Mouse (Mus musculus) mouse embryonic stem cell (cell line): Measurements from ENCODE around the gene Ifit3.
"Not testable (repeated sequence)": the region's sequence is repeated elsewhere in the genome, so short reads cannot be mapped to it uniquely, and the experiment has no call there.

Experiments used
- in situ Hi-C, 2 experiments: fragments of 300-500 bp; cut with MboI; formaldehyde crosslinking; loops; 1 replicate in 1 of 2; 3 replicates in 1 of 2; pipeline ENCODE4 v1.14.3; 2019 to 2020; ENCODE audit warnings: low sequenced_read_pairs in 2 of 2, low pct_unique_long_range_greater_than_20kb in 1 of 2, mixed read lengths in 1 of 2; ENCODE audit not compliant: unreplicated experiment in 1 of 2

The Ifit3 gene

DNA sequence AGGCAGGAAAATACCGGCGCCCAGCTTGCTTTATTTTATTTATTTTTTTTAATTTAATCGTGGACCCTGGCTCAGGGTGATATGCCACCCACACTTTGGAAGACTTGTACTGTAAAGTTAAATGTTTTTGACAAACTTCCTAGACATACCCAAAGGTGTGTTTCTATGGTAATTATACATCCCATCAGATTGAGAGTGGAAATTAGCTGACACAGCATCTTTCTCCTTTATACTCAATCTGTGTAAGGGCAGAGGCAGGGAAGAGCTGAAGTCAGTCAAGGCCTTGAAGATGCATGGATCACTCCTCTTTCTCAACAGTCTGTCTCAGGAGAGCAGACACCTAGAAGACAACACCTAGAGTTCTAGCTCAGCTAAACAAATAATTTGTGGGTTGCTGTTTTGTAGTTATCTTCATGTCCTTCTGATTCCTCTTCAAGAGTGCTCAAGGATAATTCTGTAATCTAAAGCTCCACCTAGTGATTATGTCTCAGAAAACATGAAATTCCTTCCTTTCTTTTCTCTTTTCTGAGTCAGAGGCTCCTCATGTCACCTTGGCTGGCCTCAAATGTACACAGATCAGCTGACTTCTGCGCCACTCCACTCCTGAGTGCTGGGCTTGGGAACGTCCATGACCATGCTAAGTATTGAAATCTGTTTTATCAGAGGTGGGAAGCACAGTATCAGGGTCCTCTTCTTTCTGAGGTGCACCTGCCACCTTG, 2.6 kb downstream of the Ifit3 start:
- in situ Hi-C loops, result not testable (repeated sequence)

DNA sequence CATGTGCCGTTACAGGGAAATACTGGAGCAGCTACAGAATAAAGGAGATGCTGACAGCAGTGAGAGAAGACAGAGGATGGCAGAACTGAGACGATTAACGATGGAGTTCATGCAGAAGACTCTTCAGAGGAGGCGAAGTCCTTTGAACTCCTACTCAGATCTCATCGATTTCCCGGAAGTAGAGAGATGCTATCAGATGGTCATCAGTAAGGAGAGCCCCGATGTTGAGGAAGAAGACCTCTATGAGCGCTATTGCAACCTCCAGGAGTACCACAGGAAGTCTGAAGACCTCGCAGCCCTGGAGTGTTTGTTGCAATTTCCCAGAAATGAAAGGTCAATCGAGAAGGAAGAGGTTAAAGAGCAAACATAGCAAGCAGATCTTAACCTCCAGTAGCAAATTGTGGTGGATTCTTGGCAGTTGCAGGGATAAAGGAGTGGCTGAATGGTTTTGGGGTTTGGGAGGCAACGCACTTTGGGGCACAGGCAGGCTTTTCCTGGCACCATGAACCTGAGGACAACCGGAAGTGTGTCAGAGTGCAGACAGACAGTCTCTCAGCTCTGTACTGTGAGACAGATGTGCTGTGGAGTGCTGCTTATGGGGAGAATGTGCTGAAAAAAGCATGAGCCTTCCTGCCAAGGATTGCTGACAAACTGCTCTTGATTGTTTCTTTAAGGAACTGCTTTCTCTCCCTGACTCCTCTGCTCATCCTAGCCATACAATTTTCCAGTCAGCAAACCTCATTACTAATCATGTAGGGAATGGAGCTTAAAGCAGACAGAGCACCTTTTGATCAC, 4.8 kb downstream of the Ifit3 start:
- in situ Hi-C loops, result not testable (repeated sequence)

DNA sequence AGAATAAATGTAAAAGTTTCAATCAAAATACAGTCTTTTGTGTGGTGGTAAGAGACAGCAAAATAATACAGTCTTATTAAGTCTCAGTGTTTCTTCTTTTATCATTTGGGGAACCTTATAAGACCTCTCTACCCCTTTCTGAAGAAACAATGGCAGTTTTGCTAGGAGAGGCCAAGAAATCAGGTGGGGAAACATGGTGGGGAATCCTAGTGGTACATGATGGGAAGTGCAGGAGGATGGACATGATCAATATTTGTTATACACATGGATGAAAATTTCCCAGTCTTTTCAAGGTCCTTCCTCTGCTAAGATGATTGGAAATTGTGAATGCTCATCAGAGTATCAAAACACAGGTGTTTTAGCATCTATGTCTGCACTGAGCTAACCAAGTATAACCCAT, 5.6 kb downstream of the Ifit3 start:
- in situ Hi-C loops, result no loop called here

DNA sequence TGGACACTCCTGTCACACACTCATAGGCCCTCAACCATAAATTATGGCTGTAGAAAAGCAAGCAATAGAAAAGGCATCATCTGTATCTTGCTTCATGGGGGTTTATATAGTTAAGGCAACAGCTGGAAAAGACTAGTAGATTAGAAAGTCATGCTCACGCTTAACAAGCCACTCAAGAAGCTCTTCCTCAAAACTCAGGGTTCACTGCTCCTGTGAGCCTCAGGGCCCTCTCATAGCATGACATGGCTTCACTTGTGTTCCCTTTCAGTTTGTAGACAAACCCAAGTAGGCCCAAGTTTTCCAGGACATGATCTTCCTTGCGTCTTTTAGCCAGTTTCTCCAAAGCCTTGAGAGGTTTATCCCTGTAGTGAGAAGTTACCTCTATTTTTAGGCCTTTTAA, 10.1 kb downstream of the Ifit3 start:
- in situ Hi-C loops, result no loop called here

DNA sequence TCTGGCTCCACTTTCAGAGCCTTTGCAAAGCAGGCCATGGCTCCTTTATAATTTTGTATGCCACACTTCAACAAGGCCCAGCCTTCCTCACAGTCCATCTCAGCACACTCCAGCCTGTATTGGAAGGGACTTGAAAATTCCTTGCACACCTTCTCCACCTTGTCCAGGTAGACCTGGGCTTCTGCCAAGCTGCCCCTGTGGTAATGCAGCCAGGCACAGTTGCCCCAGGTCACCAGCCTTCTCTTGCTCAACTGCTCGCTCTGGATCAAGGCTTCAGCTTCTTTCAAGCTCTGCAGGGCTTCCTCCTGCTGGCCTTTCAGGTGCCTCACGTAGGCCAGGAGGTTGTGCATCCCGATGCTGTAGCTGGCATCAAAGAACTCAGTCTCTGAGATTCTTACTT, 11.2 kb downstream of the Ifit3 start:
- in situ Hi-C loops, result not testable (repeated sequence)

DNA sequence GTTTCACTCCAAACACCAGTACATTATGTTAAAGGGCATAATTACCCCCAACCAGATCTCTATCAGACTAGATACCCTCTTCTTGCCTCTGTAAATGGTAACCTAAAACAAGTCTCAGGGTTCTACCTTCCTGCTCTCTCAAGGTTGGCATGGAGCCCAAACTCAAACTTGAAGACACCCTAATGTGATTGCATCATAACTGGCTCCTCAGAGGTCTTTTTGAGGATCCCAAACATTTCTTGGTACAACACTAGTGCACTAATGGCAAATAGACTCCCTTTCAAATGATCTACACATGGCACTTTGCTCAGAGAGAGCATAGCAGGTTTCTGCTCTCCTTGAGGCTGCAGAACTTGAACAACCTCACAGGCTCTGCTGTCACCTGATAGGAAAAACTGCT, 13.5 kb downstream of the Ifit3 start:
- in situ Hi-C loops, result no loop called here

DNA sequence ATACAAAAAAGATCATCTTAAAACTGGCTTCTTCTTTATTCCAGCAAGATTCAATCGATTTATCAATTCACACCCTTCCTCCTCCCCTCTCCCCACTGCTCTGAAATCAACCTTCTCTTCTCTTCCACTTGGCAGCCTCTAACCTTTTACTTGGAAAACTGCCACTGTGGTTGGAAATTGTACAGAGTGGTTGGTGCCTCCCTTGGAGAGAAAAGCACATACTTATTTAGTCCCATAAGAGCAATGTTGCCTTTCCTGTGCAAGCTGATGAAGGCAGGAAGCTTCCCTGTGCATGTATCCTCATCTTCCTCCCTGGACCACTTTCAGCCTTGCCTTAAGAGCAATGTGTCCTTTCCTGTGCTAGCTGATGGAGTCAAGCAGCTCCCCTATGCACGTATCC, 15.0 kb downstream of the Ifit3 start:
- in situ Hi-C loops, result no loop called here

DNA sequence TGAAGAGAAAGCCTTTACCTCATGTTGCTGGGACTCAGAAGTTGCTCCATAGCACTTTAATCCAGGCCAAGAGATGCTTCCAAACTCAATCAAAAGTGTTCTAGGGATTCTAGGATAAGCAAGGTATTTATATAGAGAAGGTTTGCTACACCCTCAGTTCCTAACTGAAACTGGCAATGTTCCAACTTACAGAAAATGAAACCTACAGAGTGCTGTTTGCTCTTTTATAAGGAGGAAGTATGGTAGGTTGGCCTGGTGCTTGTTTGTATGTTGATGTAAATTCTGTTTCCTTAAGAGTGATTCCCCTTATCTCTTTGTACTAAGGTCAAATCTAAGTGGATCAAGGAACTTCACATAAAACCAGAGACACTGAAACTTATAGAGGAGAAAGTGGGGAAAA, 15.9 kb downstream of the Ifit3 start:
- in situ Hi-C loops, result not testable (repeated sequence)

DNA sequence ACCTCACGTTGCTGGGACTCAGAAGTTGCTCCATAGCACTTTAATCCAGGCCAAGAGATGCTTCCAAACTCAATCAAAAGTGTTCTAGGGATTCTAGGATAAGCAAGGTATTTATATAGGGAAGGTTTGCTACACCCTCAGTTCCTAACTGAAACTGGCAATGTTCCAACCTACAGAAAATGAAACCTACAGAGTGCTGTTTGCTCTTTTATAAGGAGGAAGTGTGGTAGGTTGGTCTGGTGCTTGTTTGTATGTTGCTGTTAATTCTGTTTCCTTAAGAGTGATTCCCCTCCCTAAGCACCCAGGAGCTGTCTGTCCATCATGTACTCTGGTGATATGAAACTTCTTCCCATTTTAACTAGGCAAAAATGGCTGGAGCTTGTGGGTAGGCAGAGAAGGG, 18.6 kb downstream of the Ifit3 start, which contains the start of gene Ifit1bl1:
Gene Ifit1bl1, minus strand, starts transcription at position 69 of the 400 bp plus-strand sequence.
- in situ Hi-C loops, result not testable (repeated sequence)

DNA sequence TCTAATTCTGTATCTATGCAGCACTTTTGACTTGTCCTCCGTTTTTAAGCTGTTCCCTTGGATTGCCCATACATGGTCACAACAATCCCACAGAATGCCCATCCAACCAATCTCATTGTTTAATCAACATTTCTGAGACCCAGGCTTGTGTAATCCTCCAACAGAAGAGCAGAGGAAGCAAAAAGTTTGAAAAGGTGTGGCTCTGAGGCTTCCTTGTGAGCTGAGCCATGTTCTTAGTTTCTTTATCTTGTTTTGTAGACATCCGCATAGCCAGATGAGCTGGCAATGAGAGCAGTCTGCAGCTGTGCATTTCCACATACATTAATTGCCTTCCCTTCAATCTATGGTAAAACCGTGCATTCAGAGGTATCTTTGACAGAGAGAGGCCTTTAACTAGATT, 22.1 kb downstream of the Ifit3 start:
- in situ Hi-C loops, result no loop called here

DNA sequence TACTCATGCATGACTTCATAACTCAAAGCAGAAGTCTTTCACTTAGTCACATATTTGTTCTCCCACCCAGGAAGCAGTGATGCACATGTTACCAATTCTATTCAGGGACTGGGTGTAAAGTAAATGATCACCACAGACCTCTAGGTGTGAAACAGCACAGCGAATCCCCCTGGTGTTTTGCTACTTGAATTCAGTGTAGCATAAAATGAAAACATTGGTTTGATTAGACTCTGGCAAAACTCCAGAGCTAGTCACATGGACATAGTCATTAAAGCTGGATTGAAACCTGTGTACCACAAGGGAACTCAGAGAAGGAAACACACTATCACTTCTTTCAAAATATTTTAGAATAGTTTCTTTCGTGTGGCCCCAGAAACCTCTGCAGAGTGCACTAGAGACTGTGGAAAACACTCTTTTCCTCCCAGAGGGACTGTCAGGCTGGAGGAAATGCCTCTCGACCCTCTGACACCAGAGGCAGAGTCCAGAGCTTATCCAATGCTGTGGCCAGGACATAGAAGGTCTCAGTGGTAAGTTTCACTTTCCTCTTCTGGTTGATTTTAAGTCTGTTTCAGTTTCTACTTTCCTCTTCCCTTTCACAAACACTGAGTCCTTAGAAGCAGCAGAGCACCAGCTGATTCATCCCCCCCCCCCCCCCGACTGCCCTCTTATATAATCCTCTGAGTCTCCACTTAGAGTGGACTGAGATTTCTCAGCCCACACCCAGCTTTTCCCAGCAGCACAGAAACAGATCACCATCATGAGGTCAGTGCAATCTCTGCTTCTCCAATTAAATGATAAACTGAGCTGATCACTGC, 24.1 kb downstream of the Ifit3 start, which contains the start of gene Ifit3b:
Gene Ifit3b, plus strand, starts transcription at position 734 of the 815 bp plus-strand sequence.
- in situ Hi-C loops, result not testable (repeated sequence)

DNA sequence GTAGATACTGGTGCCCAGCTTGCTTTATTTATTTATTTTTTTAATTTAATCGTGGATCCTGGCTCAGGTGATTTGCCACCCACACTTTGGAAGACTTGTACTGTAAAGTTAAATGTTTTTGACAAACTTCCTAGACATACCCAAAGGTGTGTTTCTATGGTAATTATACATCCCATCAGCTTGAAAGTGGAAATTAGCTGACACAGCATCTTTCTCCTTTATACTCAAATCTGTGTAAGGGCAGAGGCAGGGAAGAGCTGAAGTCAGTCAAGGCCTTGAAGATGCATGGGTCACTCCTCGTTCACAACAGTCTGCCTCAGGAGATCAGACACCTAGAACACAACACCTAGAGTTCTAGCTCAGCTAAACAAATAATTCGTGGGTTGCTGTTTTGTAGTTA, 26.8 kb downstream of the Ifit3 start:
- in situ Hi-C loops, result not testable (repeated sequence)

DNA sequence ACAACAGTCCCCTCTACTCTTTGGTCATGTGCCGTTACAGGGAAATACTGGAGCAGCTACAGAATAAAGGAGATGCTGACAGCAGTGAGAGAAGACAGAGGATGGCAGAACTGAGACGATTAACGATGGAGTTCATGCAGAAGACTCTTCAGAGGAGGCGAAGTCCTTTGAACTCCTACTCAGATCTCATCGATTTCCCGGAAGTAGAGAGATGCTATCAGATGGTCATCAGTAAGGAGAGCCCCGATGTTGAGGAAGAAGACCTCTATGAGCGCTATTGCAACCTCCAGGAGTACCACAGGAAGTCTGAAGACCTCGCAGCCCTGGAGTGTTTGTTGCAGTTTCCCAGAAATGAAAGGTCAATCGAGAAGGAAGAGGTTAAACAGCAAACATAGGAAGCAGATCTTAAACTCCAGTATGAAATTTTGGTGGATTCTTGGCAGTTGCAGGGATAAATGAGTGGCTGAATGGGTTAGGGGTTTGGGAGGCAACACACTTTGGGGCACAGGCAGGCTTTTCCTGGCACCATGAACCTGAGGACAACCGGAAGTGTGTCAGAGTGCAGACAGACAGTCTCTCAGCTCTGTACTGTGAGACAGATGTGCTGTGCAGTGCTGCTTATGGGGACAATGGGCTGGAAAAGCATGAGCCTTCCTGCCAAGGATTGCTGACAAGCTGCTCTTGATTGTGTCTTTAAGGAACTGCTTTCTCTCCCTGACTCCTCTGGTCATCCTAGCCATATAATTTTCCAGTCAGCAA, 29.1 kb downstream of the Ifit3 start:
- in situ Hi-C loops, result not testable (repeated sequence)

DNA sequence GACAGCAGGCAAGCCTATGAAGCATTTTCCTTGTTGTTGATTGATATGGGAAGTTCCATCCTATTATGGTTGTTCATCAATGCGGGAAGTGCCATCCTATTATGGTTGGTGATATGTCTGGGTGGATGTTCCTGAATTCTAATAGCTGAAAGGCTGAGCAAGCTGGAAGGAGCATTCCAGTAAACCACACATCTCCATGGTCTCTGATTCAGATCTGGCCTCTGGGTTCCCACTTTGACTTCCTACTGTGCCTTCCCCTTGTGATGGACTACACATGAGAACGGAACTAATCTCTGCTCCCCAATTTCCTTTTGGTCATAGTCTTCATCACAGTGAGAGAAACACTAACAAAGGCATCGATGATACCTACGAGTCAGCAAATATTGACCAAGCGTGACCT, 37.5 kb downstream of the Ifit3 start:
- in situ Hi-C loops, result no loop called here

DNA sequence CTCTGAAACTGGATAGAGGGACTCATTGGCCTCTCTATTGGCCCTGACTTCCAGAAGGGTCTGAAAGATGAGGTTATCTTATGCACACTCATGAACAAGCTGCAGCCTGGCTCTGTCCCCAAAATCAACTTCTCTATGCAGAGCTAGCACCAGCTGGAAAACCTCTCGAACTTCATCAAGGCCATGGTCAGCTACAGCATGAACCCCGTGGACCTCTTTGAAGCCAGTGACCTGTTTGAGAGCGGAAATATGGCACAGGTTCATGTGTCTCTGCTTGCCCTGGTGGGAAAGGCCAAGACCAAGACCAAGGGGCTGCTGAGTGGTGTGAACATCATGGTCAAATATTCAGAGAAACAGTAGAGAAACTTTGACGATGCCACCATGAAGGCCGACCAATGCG, 40.5 kb downstream of the Ifit3 start:
- in situ Hi-C loops, result no loop called here

DNA sequence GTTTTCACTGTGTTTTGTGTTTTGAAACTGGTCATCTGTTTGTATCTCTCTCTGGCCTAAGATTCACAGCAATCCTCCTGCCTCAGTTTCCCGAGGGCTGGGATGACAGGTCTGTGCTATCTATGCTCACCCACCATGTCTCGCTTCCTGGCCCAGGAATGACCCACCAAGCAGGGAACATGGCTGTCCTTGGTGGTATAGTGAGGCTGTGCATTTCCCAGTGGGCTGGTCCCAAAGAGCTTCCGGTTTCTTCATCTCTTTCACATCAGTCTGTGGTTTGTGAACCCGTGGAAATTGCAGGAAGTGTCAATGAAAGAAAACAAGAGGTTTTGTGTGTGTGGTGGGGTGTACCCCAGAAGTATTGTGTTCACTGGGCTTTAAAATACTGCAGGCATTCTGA, 41.3 kb downstream of the Ifit3 start:
- in situ Hi-C loops, result no loop called here

DNA sequence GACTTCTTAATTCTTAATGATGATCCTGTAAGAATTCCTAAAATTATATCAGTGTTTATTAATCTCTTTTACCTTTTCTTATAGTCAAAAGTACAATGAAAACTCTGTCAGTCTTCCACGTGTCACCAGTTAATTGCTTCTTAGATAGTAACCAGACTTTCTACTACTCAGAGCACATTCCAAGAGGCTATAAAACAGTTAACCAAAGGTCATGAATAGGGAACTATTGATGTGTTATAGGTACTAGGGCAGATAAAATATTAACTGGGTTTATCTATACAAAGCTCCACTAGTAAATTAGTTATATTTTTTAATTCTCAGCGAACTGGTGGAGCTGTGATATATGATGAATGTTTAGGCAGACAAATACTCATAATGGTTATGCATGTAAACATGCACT, 44.2 kb downstream of the Ifit3 start:
- in situ Hi-C loops, result no loop called here

DNA sequence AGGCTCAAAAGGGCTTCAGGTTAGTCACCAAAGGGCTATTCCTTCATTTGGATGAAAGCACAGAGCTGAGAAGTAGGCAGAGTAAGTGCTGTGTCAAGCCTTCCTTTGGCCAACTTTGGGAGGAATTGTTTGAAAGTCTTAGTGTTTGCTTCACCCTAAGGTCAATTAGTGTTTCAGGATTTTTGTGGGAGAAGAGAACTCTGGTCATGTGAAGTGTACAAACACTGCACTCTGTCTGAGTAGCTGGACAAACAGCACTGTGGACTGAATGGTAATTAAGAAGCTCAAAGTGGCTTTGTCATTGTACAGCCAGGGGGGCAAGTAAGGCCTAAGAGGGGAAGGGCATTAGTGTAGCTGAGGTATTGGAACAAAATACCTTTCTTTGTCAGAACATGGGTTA, 48.2 kb downstream of the Ifit3 start:
- in situ Hi-C loops, result no loop called here
